Mouse (Mus musculus) layer of hippocampus, adult 9-11 months (tissue): ENCODE data around the gene Il1rl1.

ENCODE experiments used
- DNase-seq: peaks from one replicate; pipeline ENCODE4 v3.0.0; 2022

Gene Il1rl1

GRCm38 (mm10) chr1:40428910-40429675, at the start of gene Il1rl1:
Gene Il1rl1, plus strand, starts transcription at chr1:40429570.
- DNase-seq = no peak

GRCm38 (mm10) chr1:40380111-40380510, 49.3 kb upstream of the Il1rl1 start:
- peak; percentile 31 for DNase-seq

- DNase-seq = no peak
Observed at GRCm38 (mm10) chr1:40380990-40381389, 48.4 kb upstream of the Il1rl1 start.

- no peak for DNase-seq
Observed at GRCm38 (mm10) chr1:40382841-40383240, 46.5 kb upstream of the Il1rl1 start.

- no peak for DNase-seq
Observed at GRCm38 (mm10) chr1:40384931-40385545, 44.3 kb upstream of the Il1rl1 start.

GRCm38 (mm10) chr1:40391374-40391773, 38.0 kb upstream of the Il1rl1 start:
- DNase-seq = no peak

GRCm38 (mm10) chr1:40392535-40392934, 36.8 kb upstream of the Il1rl1 start:
- no peak for DNase-seq

GRCm38 (mm10) chr1:40393214-40393613, 36.2 kb upstream of the Il1rl1 start:
- DNase-seq = no peak

GRCm38 (mm10) chr1:40399639-40400038, 29.7 kb upstream of the Il1rl1 start:
- no peak for DNase-seq

GRCm38 (mm10) chr1:40404682-40405081, 24.7 kb upstream of the Il1rl1 start:
- DNase-seq = peak; percentile 15

- DNase-seq = no peak
Observed at GRCm38 (mm10) chr1:40409882-40410281, 19.5 kb upstream of the Il1rl1 start.

- DNase-seq = no peak
Observed at GRCm38 (mm10) chr1:40413039-40413438, 16.3 kb upstream of the Il1rl1 start.

GRCm38 (mm10) chr1:40414276-40414675, 15.1 kb upstream of the Il1rl1 start:
- DNase-seq = no peak

GRCm38 (mm10) chr1:40414863-40415656, 14.3 kb upstream of the Il1rl1 start:
- DNase-seq = no peak

- DNase-seq = no peak
Observed at GRCm38 (mm10) chr1:40417034-40417433, 12.3 kb upstream of the Il1rl1 start.

- DNase-seq = no peak
Observed at GRCm38 (mm10) chr1:40418512-40418911, 10.9 kb upstream of the Il1rl1 start.

GRCm38 (mm10) chr1:40423892-40424291, 5.5 kb upstream of the Il1rl1 start:
- no peak for DNase-seq

- DNase-seq = no peak
Observed at GRCm38 (mm10) chr1:40427270-40427669, 2.1 kb upstream of the Il1rl1 start.

- DNase-seq = no peak
Observed at GRCm38 (mm10) chr1:40427901-40428300, 1.5 kb upstream of the Il1rl1 start.

GRCm38 (mm10) chr1:40430143-40430834, 919 bp downstream of the Il1rl1 start:
- no peak for DNase-seq

GRCm38 (mm10) chr1:40432169-40432568, 2.8 kb downstream of the Il1rl1 start:
- no peak for DNase-seq

GRCm38 (mm10) chr1:40435936-40436335, 6.6 kb downstream of the Il1rl1 start:
- no peak for DNase-seq

GRCm38 (mm10) chr1:40437340-40437739, 8.0 kb downstream of the Il1rl1 start:
- no peak for DNase-seq
